Mouse (Mus musculus) bone marrow, adult 2 months (tissue): Measurements from ENCODE around the gene Padi3.

Experiments used
- CTCF ChIP-seq: fragments of 200-500 bp; IDR thresholded peaks from 2 replicates; pipeline ENCODE4 v1.5.1; 2011; ENCODE audit warnings: low read length, control low read depth; ENCODE audit not compliant: control insufficient read depth, insufficient read depth
- POLR2A ChIP-seq: fragments of 200-500 bp; IDR thresholded peaks from 2 replicates; pipeline ENCODE4 v1.6.1; 2011; ENCODE audit warnings: low read depth, mild to moderate bottlenecking, control low read depth, low read length, borderline replicate concordance; ENCODE audit not compliant: control insufficient read depth

DNA sequence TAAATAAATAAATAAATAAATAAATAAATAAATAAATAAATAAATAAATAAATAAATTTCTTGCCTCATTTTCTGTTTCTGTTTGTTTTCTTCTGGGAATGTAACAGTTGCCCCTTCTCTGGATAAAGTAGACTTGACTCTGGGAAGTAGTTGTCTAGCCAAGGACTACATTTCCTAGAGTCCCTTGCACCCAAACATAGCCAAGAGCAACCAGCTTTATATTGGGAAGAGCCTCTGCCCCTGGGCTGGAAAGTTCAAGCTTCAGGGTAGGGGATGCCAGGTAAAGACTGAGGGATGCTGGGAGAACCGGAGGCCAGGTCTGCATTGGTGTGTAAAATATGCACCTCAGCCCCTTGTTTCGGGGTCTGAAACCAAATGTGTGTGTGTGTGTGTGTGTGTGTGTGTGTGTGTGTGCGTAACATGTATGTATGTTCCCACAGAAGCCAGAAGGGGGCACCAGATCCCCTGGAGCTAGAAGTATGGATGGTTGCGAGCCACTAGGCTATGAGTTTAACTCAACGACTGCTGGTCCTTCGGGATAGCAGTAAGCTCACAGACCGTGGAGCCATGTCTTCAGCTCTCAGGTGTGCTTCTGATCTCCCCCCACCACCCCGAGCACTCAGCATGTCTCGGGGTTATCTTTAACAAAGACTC lies 26.0 kb downstream of the Padi3 start:
- TF ChIP-seq CTCF, result no peak
- TF ChIP-seq POLR2A, result no peak
